Mouse (Mus musculus) olfactory bulb, adult 2 months (tissue): ENCODE measurements around the gene Tmem11.

Experiments
- CTCF ChIP-seq: fragments of 200-500 bp; IDR thresholded peaks from 2 replicates; pipeline ENCODE4 v1.5.1; 2012; ENCODE audit warnings: low read depth, mild to moderate bottlenecking, low read length, moderate library complexity; ENCODE audit not compliant: insufficient read depth
- POLR2A ChIP-seq: fragments of 200-500 bp; IDR thresholded peaks from 2 replicates; pipeline ENCODE4 v1.6.1; 2012; ENCODE audit warnings: mild to moderate bottlenecking, low read depth, low read length, moderate library complexity; ENCODE audit not compliant: insufficient read depth

DNA sequence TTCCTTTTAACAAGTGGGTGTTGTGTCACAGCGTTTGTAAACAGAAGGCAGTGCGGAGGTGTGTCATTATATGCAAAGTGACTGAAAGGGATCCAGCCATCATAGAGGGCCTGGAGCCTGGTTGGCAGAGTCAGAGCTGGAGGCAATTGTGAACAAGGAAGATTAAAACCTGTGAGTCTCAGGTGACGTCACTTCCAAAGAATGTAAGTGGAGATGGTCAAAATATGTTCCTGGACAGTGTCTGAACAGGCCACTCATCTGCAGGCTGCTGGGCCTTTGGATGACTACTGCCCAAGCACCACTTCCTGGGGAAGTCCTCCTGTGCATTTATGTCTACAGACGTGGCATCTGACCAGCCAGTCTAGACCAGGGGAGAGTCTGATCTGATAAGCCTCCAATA lies 36.1 kb upstream of the Tmem11 start:
- TF ChIP-seq CTCF (no peak), POLR2A (no peak)
